Mouse (Mus musculus): ENCODE measurements around the gene Klhl12. TPM values are rescaled to one million over a fixed set of nuclear protein-coding genes. Genes with fewer than 3 reads are reported as not detected.

Klhl12 gene
- polyA plus RNA-seq, 1 experiment from 2014 or later: 24.8 TPM

GRCm38 (mm10) chr1:134418414-134418975 is 36.8 kb upstream of the Klhl12 start:
- H3K36me3 ChIP-seq (ENCODE audit: control insufficient read depth, insufficient read depth, low read length): peaks cover 7% of the 10 kb centered on the region
- no peaks in the 10 kb centered on the region for H3K9me3 ChIP-seq (replicated peaks; ENCODE audit: control insufficient read depth, low read length)
- H3K9ac ChIP-seq (ENCODE audit: low read length): no peak overlapping the region
- no peak overlapping the region for H3K4me3 ChIP-seq (ENCODE audit: low read depth, low read length)
- H3K27me3 ChIP-seq (replicated peaks; ENCODE audit: control insufficient read depth, insufficient read depth, low read length): no peaks in the 10 kb centered on the region
- DNase-seq (ENCODE audit: low spot score) (no peak), ATAC-seq (no peak)
- 82% methylated on average over 2 of the region's 2 CpGs for WGBS
- H3K4me2 ChIP-seq (ENCODE audit: low read length): no peak overlapping the region
- peaks cover 19% of the 10 kb centered on the region for H3K4me1 ChIP-seq (ENCODE audit: control insufficient read depth, insufficient read depth, low read length)
- H3K27ac ChIP-seq (ENCODE audit: low read depth, low read length): no peak overlapping the region

GRCm38 (mm10) chr1:134419176-134419575 is 36.2 kb upstream of the Klhl12 start:
- Histone ChIP-seq H3K9me3 (replicated peaks; ENCODE audit: control insufficient read depth, low read length) (no peaks in the 10 kb centered on the region), H3K4me1 (ENCODE audit: control insufficient read depth, insufficient read depth, low read length) (peaks cover 18% of the 10 kb centered on the region), H3K9ac (ENCODE audit: low read length) (no peak overlapping the region), H3K4me3 (ENCODE audit: low read depth, low read length) (no peak overlapping the region), H3K4me2 (ENCODE audit: low read length) (no peak overlapping the region), H3K36me3 (ENCODE audit: control insufficient read depth, insufficient read depth, low read length) (peaks cover 14% of the 10 kb centered on the region), H3K27ac (ENCODE audit: low read depth, low read length) (no peak overlapping the region), H3K27me3 (replicated peaks; ENCODE audit: control insufficient read depth, insufficient read depth, low read length) (no peaks in the 10 kb centered on the region)
- DNase-seq (ENCODE audit: low spot score) (no peak), ATAC-seq (no peak)
- WGBS: 80% methylated on average over 1 of the region's 1 CpGs

GRCm38 (mm10) chr1:134419751-134420458 is 35.4 kb upstream of the Klhl12 start:
- no peak overlapping the region for H3K4me2 ChIP-seq (ENCODE audit: low read length)
- H3K36me3 ChIP-seq (ENCODE audit: control insufficient read depth, insufficient read depth, low read length): peaks cover 21% of the 10 kb centered on the region
- H3K27me3 ChIP-seq (replicated peaks; ENCODE audit: control insufficient read depth, insufficient read depth, low read length): no peaks in the 10 kb centered on the region
- DNase-seq (ENCODE audit: low spot score) (peak; percentile 4), ATAC-seq (no peak)
- H3K9ac ChIP-seq (ENCODE audit: low read length): no peak overlapping the region
- H3K4me1 ChIP-seq (ENCODE audit: control insufficient read depth, insufficient read depth, low read length): peaks cover 13% of the 10 kb centered on the region
- 44% methylated on average over 5 of the region's 5 CpGs for whole genome bisulfite sequencing
- H3K4me3 ChIP-seq (ENCODE audit: low read depth, low read length): no peak overlapping the region
- no peaks in the 10 kb centered on the region for H3K9me3 ChIP-seq (replicated peaks; ENCODE audit: control insufficient read depth, low read length)
- no peak overlapping the region for H3K27ac ChIP-seq (ENCODE audit: low read depth, low read length)

GRCm38 (mm10) chr1:134423911-134424310 is 31.4 kb upstream of the Klhl12 start:
- ATAC-seq: no peak
- H3K27me3 ChIP-seq (replicated peaks; ENCODE audit: control insufficient read depth, insufficient read depth, low read length): no peaks in the 10 kb centered on the region
- H3K9ac ChIP-seq (ENCODE audit: low read length): no peak overlapping the region
- peaks cover 6% of the 10 kb centered on the region for H3K4me1 ChIP-seq (ENCODE audit: control insufficient read depth, insufficient read depth, low read length)
- 80% methylated on average over 10 of the region's 10 CpGs for WGBS
- peaks cover 61% of the 10 kb centered on the region for H3K36me3 ChIP-seq (ENCODE audit: control insufficient read depth, insufficient read depth, low read length)
- no peak overlapping the region for H3K4me3 ChIP-seq (ENCODE audit: low read depth, low read length)
- no peaks in the 10 kb centered on the region for H3K9me3 ChIP-seq (replicated peaks; ENCODE audit: control insufficient read depth, low read length)
- H3K27ac ChIP-seq (ENCODE audit: low read depth, low read length): no peak overlapping the region
- H3K4me2 ChIP-seq (ENCODE audit: low read length): no peak overlapping the region
- DNase-seq (ENCODE audit: low spot score): no peak

GRCm38 (mm10) chr1:134426289-134426688 is 29.0 kb upstream of the Klhl12 start:
- WGBS: 92% methylated on average over 5 of the region's 5 CpGs
- Histone ChIP-seq H3K4me1 (ENCODE audit: control insufficient read depth, insufficient read depth, low read length) (no peaks in the 10 kb centered on the region), H3K4me2 (ENCODE audit: low read length) (no peak overlapping the region), H3K27ac (ENCODE audit: low read depth, low read length) (no peak overlapping the region), H3K27me3 (replicated peaks; ENCODE audit: control insufficient read depth, insufficient read depth, low read length) (no peaks in the 10 kb centered on the region), H3K4me3 (ENCODE audit: low read depth, low read length) (no peak overlapping the region), H3K9ac (ENCODE audit: low read length) (no peak overlapping the region), H3K36me3 (ENCODE audit: control insufficient read depth, insufficient read depth, low read length) (peaks cover 82% of the 10 kb centered on the region), H3K9me3 (replicated peaks; ENCODE audit: control insufficient read depth, low read length) (no peaks in the 10 kb centered on the region)
- no peak for DNase-seq (ENCODE audit: low spot score)
- no peak for ATAC-seq

GRCm38 (mm10) chr1:134433002-134433401 is 22.3 kb upstream of the Klhl12 start:
- Histone ChIP-seq H3K4me1 (ENCODE audit: control insufficient read depth, insufficient read depth, low read length) (no peaks in the 10 kb centered on the region), H3K27ac (ENCODE audit: low read depth, low read length) (no peak overlapping the region), H3K4me3 (ENCODE audit: low read depth, low read length) (no peak overlapping the region), H3K9me3 (replicated peaks; ENCODE audit: control insufficient read depth, low read length) (no peaks in the 10 kb centered on the region), H3K4me2 (ENCODE audit: low read length) (no peak overlapping the region), H3K36me3 (ENCODE audit: control insufficient read depth, insufficient read depth, low read length) (peaks cover 56% of the 10 kb centered on the region), H3K9ac (ENCODE audit: low read length) (no peak overlapping the region), H3K27me3 (replicated peaks; ENCODE audit: control insufficient read depth, insufficient read depth, low read length) (no peaks in the 10 kb centered on the region)
- ATAC-seq (no peak), DNase-seq (ENCODE audit: low spot score) (no peak)
- WGBS: 92% methylated on average over 10 of the region's 10 CpGs

- Histone ChIP-seq H3K9ac (ENCODE audit: low read length) (no peak overlapping the region), H3K4me1 (ENCODE audit: control insufficient read depth, insufficient read depth, low read length) (no peaks in the 10 kb centered on the region), H3K9me3 (replicated peaks; ENCODE audit: control insufficient read depth, low read length) (no peaks in the 10 kb centered on the region), H3K4me3 (ENCODE audit: low read depth, low read length) (no peak overlapping the region), H3K27ac (ENCODE audit: low read depth, low read length) (no peak overlapping the region), H3K4me2 (ENCODE audit: low read length) (no peak overlapping the region), H3K36me3 (ENCODE audit: control insufficient read depth, insufficient read depth, low read length) (peaks cover 52% of the 10 kb centered on the region), H3K27me3 (replicated peaks; ENCODE audit: control insufficient read depth, insufficient read depth, low read length) (no peaks in the 10 kb centered on the region)
- no peak for ATAC-seq
- WGBS: 88% methylated on average over 4 of the region's 4 CpGs
- DNase-seq (ENCODE audit: low spot score): no peak
Measured at GRCm38 (mm10) chr1:134433473-134433872, 21.9 kb upstream of the Klhl12 start.

- Histone ChIP-seq H3K4me2 (ENCODE audit: low read length) (no peak overlapping the region), H3K4me3 (ENCODE audit: low read depth, low read length) (no peak overlapping the region), H3K9me3 (replicated peaks; ENCODE audit: control insufficient read depth, low read length) (no peaks in the 10 kb centered on the region), H3K9ac (ENCODE audit: low read length) (no peak overlapping the region), H3K27me3 (replicated peaks; ENCODE audit: control insufficient read depth, insufficient read depth, low read length) (no peaks in the 10 kb centered on the region), H3K4me1 (ENCODE audit: control insufficient read depth, insufficient read depth, low read length) (no peaks in the 10 kb centered on the region), H3K27ac (ENCODE audit: low read depth, low read length) (no peak overlapping the region), H3K36me3 (ENCODE audit: control insufficient read depth, insufficient read depth, low read length) (peaks cover 34% of the 10 kb centered on the region)
- 31% methylated on average over 4 of the region's 4 CpGs for WGBS
- no peak for ATAC-seq
- DNase-seq (ENCODE audit: low spot score): peak; percentile 20
Measured at GRCm38 (mm10) chr1:134435414-134435813, 19.9 kb upstream of the Klhl12 start.

- Histone ChIP-seq H3K4me2 (ENCODE audit: low read length) (no peak overlapping the region), H3K36me3 (ENCODE audit: control insufficient read depth, insufficient read depth, low read length) (no peaks in the 10 kb centered on the region), H3K4me3 (ENCODE audit: low read depth, low read length) (no peak overlapping the region), H3K9ac (ENCODE audit: low read length) (no peak overlapping the region), H3K4me1 (ENCODE audit: control insufficient read depth, insufficient read depth, low read length) (no peaks in the 10 kb centered on the region), H3K9me3 (replicated peaks; ENCODE audit: control insufficient read depth, low read length) (no peaks in the 10 kb centered on the region), H3K27ac (ENCODE audit: low read depth, low read length) (no peak overlapping the region), H3K27me3 (replicated peaks; ENCODE audit: control insufficient read depth, insufficient read depth, low read length) (no peaks in the 10 kb centered on the region)
- DNase-seq (ENCODE audit: low spot score) (no peak), ATAC-seq (no peak)
- 95% methylated on average over 6 of the region's 6 CpGs for WGBS
Measured at GRCm38 (mm10) chr1:134440437-134440836, 14.9 kb upstream of the Klhl12 start.

Data from forebrain, embryonic 14.5 days (tissue).